Mouse (Mus musculus) gastrocnemius, adult 2 months (tissue): Measurements from ENCODE around the gene Zfp426. TPM values are rescaled to one million over a fixed set of nuclear protein-coding genes. Genes with fewer than 3 reads are reported as not detected.

ENCODE experiments used
- DNase-seq: peaks from one replicate; pipeline ENCODE4 v3.0.0; 2022
- H3K27ac ChIP-seq: fragments of 200-600 bp; 2 replicates; pipeline ENCODE4 v1.8.1; 2022; ENCODE audit warnings: mild to moderate bottlenecking
- H3K4me3 ChIP-seq: fragments of 200-600 bp; 2 replicates; pipeline ENCODE4 v1.8.1; 2022; ENCODE audit warnings: mild to moderate bottlenecking, moderate library complexity
- CTCF ChIP-seq: fragments of 200-600 bp; IDR thresholded peaks from 2 replicates; pipeline ENCODE4 v1.8.1; 2022; ENCODE audit warnings: antibody characterized with exemption, mild to moderate bottlenecking, moderate library complexity
- intact Hi-C: fragments of 180-260 bp; cut with DNase I; formaldehyde crosslinking; loops from one replicate; pipeline ENCODE4 v1.15.1; 2025
- total RNA-seq, 2 experiments: library from RNA; stranded (reverse); gene quantifications; 2 replicates each; pipeline ENCODE4 v1.2.3; 2021

The Zfp426 gene
- total RNA-seq, 2 experiments from 2014 or later = 8.5 to 10.2 TPM

DNA sequence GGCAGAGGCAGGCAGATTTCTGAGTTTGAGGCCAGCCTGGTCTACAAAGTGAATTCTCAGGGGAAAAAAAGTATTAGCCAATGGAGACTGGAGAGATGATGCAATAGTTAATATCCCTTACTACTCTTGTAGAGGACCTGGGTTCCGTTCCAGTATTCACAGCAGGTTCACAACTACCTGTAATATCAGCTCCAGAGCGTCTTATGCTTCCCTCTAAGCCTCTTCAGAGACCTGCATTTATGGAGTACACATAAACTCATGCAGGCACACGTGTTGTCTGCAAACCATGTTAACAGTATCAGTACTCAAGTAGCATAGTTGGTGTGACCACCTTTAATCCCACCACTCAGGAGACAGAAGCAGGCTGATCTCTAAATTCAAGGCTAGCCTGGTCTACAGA is 62.5 kb downstream of the Zfp426 start:
- no peak for DNase-seq
- Histone ChIP-seq H3K4me3 (no peak overlapping the region), H3K27ac (no peak overlapping the region)
- TF ChIP-seq CTCF = no peak
- intact Hi-C loops = no loop called here

Other genes starting within 250 kb of the Zfp426 start
- gene Olfr39, start 210.4 kb downstream of the Zfp426 start, total RNA-seq = not detected
- not detected for gene Olfr873, start 194.2 kb downstream of the Zfp426 start, total RNA-seq
- gene Olfr18, start 156.7 kb downstream of the Zfp426 start, total RNA-seq = not detected
- 10 to 100 TPM; 11.6 to 11.9 TPM for gene Zfp560, start 107.6 kb downstream of the Zfp426 start, total RNA-seq
- gene Zfp26, start 32.6 kb downstream of the Zfp426 start, total RNA-seq = 1 to 10 TPM; 8.3 to 9.2 TPM
- 10 to 100 TPM; 16.6 to 18.4 TPM for gene Zfp266, start 28.7 kb upstream of the Zfp426 start, total RNA-seq
- 1 to 10 TPM; 2.6 to 3.8 TPM for gene Zfp846, start 88.5 kb upstream of the Zfp426 start, total RNA-seq
- gene Ubl5, start 150.1 kb upstream of the Zfp426 start, total RNA-seq = 100 to 1,000 TPM; 188 to 210 TPM
- 1 to 10 TPM; 4.7 to 5.3 TPM for gene Fbxl12, start 152.0 kb upstream of the Zfp426 start, total RNA-seq
- 10 to 100 TPM; 13.0 to 15.0 TPM for gene Pin1, start 159.3 kb upstream of the Zfp426 start, total RNA-seq